Mouse (Mus musculus) intestine, embryonic 14.5 days (tissue): Measurements from ENCODE around the gene Afap1l2. TPM values are rescaled to one million over a fixed set of nuclear protein-coding genes. Genes with fewer than 3 reads are reported as not detected.
A peak's percentile ranks its signal among the peaks of the same experiment; 100 is the strongest.

ENCODE experiments used
- ATAC-seq: fragments of 200-750 bp; cut with Nextera tagmentation; replicated peaks from 2 replicates; pipeline ENCODE4 v1.8.0; 2017; ENCODE audit warnings: low read depth, moderate number of reproducible peaks, moderate TSS enrichment, moderate library complexity; ENCODE audit not compliant: low FRiP score, low TSS enrichment
- DNase-seq: peaks from one replicate; pipeline ENCODE4 v3.0.0-alpha.2; 2018; ENCODE audit warnings: low spot score
- H3K27ac ChIP-seq: fragments of 300-500 bp; sonication (generic); 2 replicates; pipeline ENCODE4 v1.5.1; 2014; ENCODE audit warnings: low read depth, mild to moderate bottlenecking, control low read depth
- H3K27me3 ChIP-seq: fragments of 300-500 bp; sonication (generic); replicated peaks from 2 replicates; pipeline ENCODE4 v1.6.1; 2014; ENCODE audit warnings: low read length, control low read depth; ENCODE audit not compliant: control insufficient read depth, insufficient read depth
- H3K36me3 ChIP-seq: fragments of 300-500 bp; sonication (generic); 2 replicates; pipeline ENCODE4 v1.6.1; 2014; ENCODE audit warnings: low read length, control low read depth; ENCODE audit not compliant: control insufficient read depth, insufficient read depth
- H3K4me1 ChIP-seq: fragments of 300-500 bp; sonication (generic); replicated peaks from 2 replicates; pipeline ENCODE4 v1.6.1; 2014; ENCODE audit warnings: low read length, control low read depth, mixed read lengths; ENCODE audit not compliant: control insufficient read depth, insufficient read depth
- H3K4me2 ChIP-seq: fragments of 300-500 bp; sonication (generic); 2 replicates; pipeline ENCODE4 v1.6.1; 2014; ENCODE audit warnings: low read length
- H3K4me3 ChIP-seq: fragments of 300-500 bp; sonication (generic); 2 replicates; pipeline ENCODE4 v1.5.1; 2014; ENCODE audit warnings: low read depth, low read length, control low read depth, mixed read lengths
- H3K9ac ChIP-seq: fragments of 300-500 bp; sonication (generic); 2 replicates; pipeline ENCODE4 v1.6.1; 2014; ENCODE audit warnings: mild to moderate bottlenecking, low read length
- H3K9me3 ChIP-seq: fragments of 300-500 bp; sonication (generic); 2 replicates; pipeline ENCODE4 v1.6.1; 2016; ENCODE audit warnings: low read length, control low read depth; ENCODE audit not compliant: control insufficient read depth
- WGBS: fragments of 180-500 bp; shearing (Covaris S2); extraction: QIAGEN DNeasy Blood & Tissue Kit; methylation state at CpG from one replicate; pipeline ENCODE4 v1.1.7; 2014; 5-methylcytosine and 5-hydroxymethylcytosine counted together
- polyA plus RNA-seq: library from polyadenylated mRNA; unstranded; fragments of >200 nt; fragmentation: Nextera tagmentation; extraction: Ambion mirVana; gene quantifications from 2 replicates; pipeline ENCODE4 v1.2.1, GENCODE M21; 2014

Gene Afap1l2
- polyA plus RNA-seq, 1 experiment from 2014 or later = 21.0 TPM

- Histone ChIP-seq H3K36me3 (peaks cover 28% of the 10 kb centered on the region; the same call in 1 of the 2 replicates), H3K27ac (no peak overlapping the region), H3K4me1 (no peaks in the 10 kb centered on the region), H3K9ac (no peak overlapping the region), H3K4me3 (no peak overlapping the region), H3K9me3 (no peaks in the 10 kb centered on the region), H3K4me2 (no peak overlapping the region), H3K27me3 (no peaks in the 10 kb centered on the region)
- DNase-seq (no peak), ATAC-seq (no peak)
- 87% methylated on average over 15 of the region's 15 CpGs for WGBS
Measured at GRCm38 (mm10) chr19:57036860-57037259, 28.8 kb upstream of the Afap1l2 start.

GRCm38 (mm10) chr19:57031582-57031981 lies 23.6 kb upstream of the Afap1l2 start:
- Histone ChIP-seq H3K36me3 (peaks cover 5% of the 10 kb centered on the region; the same call in 1 of the 2 replicates), H3K4me3 (no peak overlapping the region), H3K9ac (no peak overlapping the region), H3K4me2 (no peak overlapping the region), H3K4me1 (no peaks in the 10 kb centered on the region), H3K27me3 (no peaks in the 10 kb centered on the region), H3K9me3 (peaks cover 3% of the 10 kb centered on the region; the same call in 1 of the 2 replicates), H3K27ac (no peak overlapping the region)
- DNase-seq (peak; percentile 70), ATAC-seq (no peak)
- WGBS = 71% methylated on average over 4 of the region's 4 CpGs

GRCm38 (mm10) chr19:57029461-57029860 lies 21.4 kb upstream of the Afap1l2 start:
- Histone ChIP-seq H3K36me3 (no peaks in the 10 kb centered on the region), H3K27me3 (no peaks in the 10 kb centered on the region), H3K4me2 (no peak overlapping the region), H3K9me3 (peaks cover 4% of the 10 kb centered on the region; the same call in 1 of the 2 replicates), H3K4me1 (no peaks in the 10 kb centered on the region), H3K9ac (no peak overlapping the region), H3K27ac (no peak overlapping the region), H3K4me3 (no peak overlapping the region)
- 89% methylated on average over 6 of the region's 6 CpGs for WGBS
- DNase-seq (no peak), ATAC-seq (no peak)

- no peak overlapping the region for H3K27ac ChIP-seq
- DNase-seq (no peak), ATAC-seq (no peak)
- H3K9ac ChIP-seq = no peak overlapping the region
- 59% methylated on average over 8 of the region's 8 CpGs for WGBS
- H3K36me3 ChIP-seq = no peaks in the 10 kb centered on the region
- peaks cover 4% of the 10 kb centered on the region; the same call in 1 of the 2 replicates for H3K9me3 ChIP-seq
- H3K4me1 ChIP-seq = no peaks in the 10 kb centered on the region
- H3K27me3 ChIP-seq = no peaks in the 10 kb centered on the region
- H3K4me3 ChIP-seq = no peak overlapping the region
- H3K4me2 ChIP-seq = no peak overlapping the region
Measured at GRCm38 (mm10) chr19:57028327-57029179, 20.5 kb upstream of the Afap1l2 start.

- peaks cover 4% of the 10 kb centered on the region; the same call in 1 of the 2 replicates for H3K9me3 ChIP-seq
Measured at GRCm38 (mm10) chr19:57026501-57026900, 18.5 kb upstream of the Afap1l2 start.

GRCm38 (mm10) chr19:57017785-57018179 lies 9.8 kb upstream of the Afap1l2 start:
- no peaks in the 10 kb centered on the region for H3K9me3 ChIP-seq
- H3K4me3 ChIP-seq = no peak overlapping the region
- no peak overlapping the region for H3K9ac ChIP-seq
- 70% methylated on average over 8 of the region's 8 CpGs for WGBS
- no peaks in the 10 kb centered on the region for H3K36me3 ChIP-seq
- ATAC-seq (no peak), DNase-seq (no peak)
- H3K4me2 ChIP-seq = no peak overlapping the region
- no peak overlapping the region for H3K27ac ChIP-seq
- peaks cover 14% of the 10 kb centered on the region for H3K4me1 ChIP-seq
- no peaks in the 10 kb centered on the region for H3K27me3 ChIP-seq

More at GRCm38 (mm10) chr19:57026501-57026900, 18.5 kb upstream of the Afap1l2 start:
- no peak for ATAC-seq
- DNase-seq = no peak
- Histone ChIP-seq H3K9ac (no peak overlapping the region), H3K27me3 (no peaks in the 10 kb centered on the region), H3K4me3 (no peak overlapping the region), H3K4me1 (no peaks in the 10 kb centered on the region), H3K27ac (no peak overlapping the region), H3K4me2 (no peak overlapping the region), H3K36me3 (no peaks in the 10 kb centered on the region)
- WGBS = 63% methylated on average over 4 of the region's 4 CpGs

- no peaks in the 10 kb centered on the region for H3K9me3 ChIP-seq
- no peak for ATAC-seq
- no peak for DNase-seq
- H3K27ac ChIP-seq = peak overlapping the region; percentile 44
- no peaks in the 10 kb centered on the region for H3K27me3 ChIP-seq
- no peak overlapping the region for H3K4me3 ChIP-seq
- 25% methylated on average over 15 of the region's 15 CpGs for WGBS
- peaks cover 14% of the 10 kb centered on the region for H3K4me1 ChIP-seq
- peak overlapping the region; percentile 34; the same call in 1 of the 2 replicates for H3K4me2 ChIP-seq
- no peaks in the 10 kb centered on the region for H3K36me3 ChIP-seq
- no peak overlapping the region for H3K9ac ChIP-seq
Measured at GRCm38 (mm10) chr19:57016995-57017784, 9.2 kb upstream of the Afap1l2 start.

GRCm38 (mm10) chr19:57014808-57015207 lies 6.8 kb upstream of the Afap1l2 start:
- Histone ChIP-seq H3K4me1 (peaks cover 14% of the 10 kb centered on the region), H3K9ac (no peak overlapping the region), H3K27ac (no peak overlapping the region), H3K36me3 (no peaks in the 10 kb centered on the region), H3K9me3 (no peaks in the 10 kb centered on the region), H3K4me3 (no peak overlapping the region), H3K4me2 (no peak overlapping the region), H3K27me3 (no peaks in the 10 kb centered on the region)
- no peak for DNase-seq
- 87% methylated on average over 3 of the region's 3 CpGs for WGBS
- no peak for ATAC-seq
